In the genomic region with DNA sequence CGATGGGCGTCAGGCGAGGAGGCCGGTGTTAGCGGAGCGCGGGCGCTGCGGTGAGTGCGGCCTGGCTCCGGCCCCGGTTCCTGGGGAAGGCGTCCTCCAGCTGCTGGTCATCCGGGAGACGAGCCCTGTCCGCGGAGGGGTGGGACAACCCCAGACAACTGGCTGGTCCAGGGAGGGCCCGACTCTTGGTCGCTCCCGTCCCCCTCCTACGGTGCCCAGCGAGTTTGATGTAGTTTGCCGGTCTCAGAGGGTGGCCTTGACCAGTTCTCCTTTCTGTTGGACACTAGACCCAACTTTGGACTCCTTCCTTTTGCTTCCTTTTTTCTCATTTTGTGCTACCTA, we compare ENCODE assay signal across 8 mouse cellular contexts. TPM values are rescaled to one million over a fixed set of nuclear protein-coding genes. Genes with fewer than 3 reads are reported as not detected.
DNase-seq lines count a peak whose midpoint lies in the region; ATAC-seq and TF ChIP-seq lines count a peak whose summit lies in the region.

No protein-coding gene starts in this region.

- WGBS in heart, embryonic 11.5 days (ENCODE audit: insufficient replicate concordance): 0% methylated on average over 23 of the region's 23 CpGs
- WGBS in hindbrain, embryonic 11.5 days: 0% methylated on average over 11 of the region's 23 CpGs

- no peak for DNase-seq in heart, postnatal 10 days
- no peak for DNase-seq in ES-E14 (ENCODE audit: low read depth, low spot score)
- no peak for DNase-seq in hindbrain, embryonic 11.5 days (ENCODE audit: low spot score)
- DNase-seq in gastrocnemius, postnatal 4 days (ENCODE audit: low spot score in 2 of 2): no peak
- DNase-seq in left cerebral cortex, adult 9 months (ENCODE audit: low spot score in 2 of 2): no peak
- DNase-seq in gastrocnemius, postnatal 10 days: no peak

- H3K36me3 ChIP-seq in heart, embryonic 11.5 days (ENCODE audit: control insufficient read depth, insufficient read depth, low read length): no peaks in the 10 kb centered on the region
- H3K36me3 ChIP-seq in ES-E14 (ENCODE audit: control insufficient read depth, insufficient read depth, low read length, poor library complexity, severe bottlenecking): no peaks in the 10 kb centered on the region
- H3K36me3 ChIP-seq in hindbrain, embryonic 11.5 days (ENCODE audit: control insufficient read depth, insufficient read depth, low read length): no peaks in the 10 kb centered on the region
- peaks cover 14% of the 10 kb centered on the region for H3K36me3 ChIP-seq in megakaryocyte, embryonic 14.5 days (replicated peaks; ENCODE audit: low read length)

- no peaks in the 10 kb centered on the region for H3K4me1 ChIP-seq in heart, embryonic 11.5 days (ENCODE audit: control insufficient read depth, insufficient read depth, low read length)
- H3K4me1 ChIP-seq in ES-E14 (ENCODE audit: control insufficient read depth in 2 of 2, insufficient read depth in 2 of 2, low read length in 2 of 2, poor library complexity in 1 of 2): peaks cover 2% of the 10 kb centered on the region in 2 experiments; a peak in 2 of 4 replicates
- no peaks in the 10 kb centered on the region for H3K4me1 ChIP-seq in hindbrain, embryonic 11.5 days (replicated peaks; ENCODE audit: control insufficient read depth, insufficient read depth, low read length)
- peaks cover 31% of the 10 kb centered on the region for H3K4me1 ChIP-seq in megakaryocyte, embryonic 14.5 days

- peak overlapping the region; percentile 89 for H3K9ac ChIP-seq in heart, embryonic 11.5 days (ENCODE audit: low read depth, low read length)
- peak overlapping the region; percentile 90 for H3K9ac ChIP-seq in ES-E14 (ENCODE audit: insufficient read depth, low read depth, low read length, poor library complexity, severe bottlenecking)
- peak overlapping the region; percentile 72 for H3K9ac ChIP-seq in hindbrain, embryonic 11.5 days (ENCODE audit: low read depth, low read length)

- peak overlapping the region; percentile 79 for H3K27ac ChIP-seq in heart, embryonic 11.5 days (ENCODE audit: low read depth, low read length)
- no peak overlapping the region for H3K27ac ChIP-seq in ES-E14 (ENCODE audit: insufficient read depth, low read depth, low read length, poor library complexity, severe bottlenecking)
- H3K27ac ChIP-seq in hindbrain, embryonic 11.5 days (ENCODE audit: low read depth, low read length): peak overlapping the region; percentile 32; the same call in 1 of the 2 replicates

- intact Hi-C loops in heart, postnatal 10 days (cut with DNase I): loop anchor here (2.0 kb wide), 1 partner anchor 33 kb away; no protein-coding TSS in a partner anchor

- peak; percentile 82 for ATAC-seq in heart, embryonic 11.5 days (replicated peaks; ENCODE audit: insufficient number of reproducible peaks, low FRiP score, low TSS enrichment)
- ATAC-seq in hindbrain, embryonic 11.5 days (ENCODE audit: low FRiP score): peak; percentile 90; the same call in 1 of the 2 replicates

- peaks cover 5% of the 10 kb centered on the region; the same call in 1 of the 2 replicates for H3K27me3 ChIP-seq in heart, embryonic 11.5 days (ENCODE audit: control insufficient read depth, insufficient read depth, low read length)
- 0 out of 2 replicates have a peak, but pooled peaks cover 3% of the 10 kb centered on the region for H3K27me3 ChIP-seq in hindbrain, embryonic 11.5 days (ENCODE audit: control insufficient read depth, insufficient read depth, low read length)
- no peaks in the 10 kb centered on the region for H3K27me3 ChIP-seq in megakaryocyte, embryonic 14.5 days (replicated peaks)

- in situ Hi-C loops in ES-E14 (cut with MboI; ENCODE audit: low sequenced_read_pairs in 2 of 2, unreplicated experiment in 2 of 2): no loop called here

- no peaks in the 10 kb centered on the region for H3K9me3 ChIP-seq in heart, embryonic 11.5 days (replicated peaks; ENCODE audit: control insufficient read depth, low read length)
- H3K9me3 ChIP-seq in ES-E14 (ENCODE audit: control insufficient read depth, insufficient read depth, low read depth, low read length): no peaks in the 10 kb centered on the region
- H3K9me3 ChIP-seq in hindbrain, embryonic 11.5 days (ENCODE audit: control insufficient read depth, low read length): no peaks in the 10 kb centered on the region
- peaks cover 11% of the 10 kb centered on the region for H3K9me3 ChIP-seq in megakaryocyte, embryonic 14.5 days

- H3K4me2 ChIP-seq in heart, embryonic 11.5 days: peak overlapping the region; percentile 60
- H3K4me2 ChIP-seq in hindbrain, embryonic 11.5 days (replicated peaks; ENCODE audit: low read depth, low read length): peak overlapping the region; percentile 44

- peak overlapping the region; percentile 96 for H3K4me3 ChIP-seq in heart, embryonic 11.5 days (ENCODE audit: low read depth, low read length)
- peak overlapping the region; percentile 87 to 92 for H3K4me3 ChIP-seq in ES-E14 (ENCODE audit: insufficient read depth in 1 of 2, low read depth in 1 of 2, low read length in 2 of 2, poor library complexity in 1 of 2, severe bottlenecking in 1 of 2)
- peak overlapping the region; percentile 61 for H3K4me3 ChIP-seq in hindbrain, embryonic 11.5 days (ENCODE audit: low read depth, low read length)
- peak overlapping the region; percentile 99 for H3K4me3 ChIP-seq in megakaryocyte, embryonic 14.5 days (replicated peaks)

TF ChIP-seq in ES-E14, 5 proteins besides CTCF, POLR2A, EP300 and RAD21:
- TF ChIP-seq CHD2 (IDR thresholded peaks at IDR 0.05; ENCODE audit: low read depth, low read length): no peak
- no peak for TF ChIP-seq HCFC1 (IDR thresholded peaks at IDR 0.05; ENCODE audit: borderline replicate concordance, insufficient read depth, low read length)
- no peak for TF ChIP-seq ZC3H11A (IDR thresholded peaks at IDR 0.05; ENCODE audit: borderline replicate concordance, low read depth, low read length)
- TF ChIP-seq ZNF384 (IDR thresholded peaks at IDR 0.05; ENCODE audit: low read depth, low read length): no peak
- TF ChIP-seq MAFK (IDR thresholded peaks at IDR 0.05; ENCODE audit: insufficient read depth, low read depth, low read length): no peak

RNA-seq across cellular contexts. Expression of a gene that starts 0.3 kb away (rescaled TPM):
- 34.3 and 43.6 TPM in 2 replicates for polyA plus RNA-seq in heart, embryonic 11.5 days (2014; fragmentation: Nextera tagmentation; extraction: Ambion mirVana)
- total RNA-seq in heart, postnatal 10 days (2021): 10 to 100 TPM; 32.1 to 36.2 TPM
- total RNA-seq in ES-E14 (2012; rRNA removed): 30.5 and 34.6 TPM in 2 replicates
- 37.8 and 47.8 TPM in 2 replicates for polyA plus RNA-seq in hindbrain, embryonic 11.5 days (2014; fragmentation: Nextera tagmentation; extraction: Ambion mirVana)
- 1.3 and 9.7 TPM in 2 replicates for polyA plus RNA-seq in megakaryocyte, embryonic 14.5 days (2012; ENCODE audit: insufficient read depth, low replicate concordance)
- total RNA-seq in gastrocnemius, postnatal 4 days (2021): 10 to 100 TPM; 27.6 to 30.6 TPM
- 10 to 100 TPM; 19.8 to 24.8 TPM for total RNA-seq in gastrocnemius, postnatal 10 days (2021)

RNA-seq across cellular contexts. Expression of a gene that starts 31.3 kb away (rescaled TPM):
- polyA plus RNA-seq in heart, embryonic 11.5 days (2014; fragmentation: Nextera tagmentation; extraction: Ambion mirVana): 40.4 and 41.9 TPM in 2 replicates
- total RNA-seq in heart, postnatal 10 days (2021): 10 to 100 TPM; 20.9 to 24.3 TPM
- total RNA-seq in ES-E14 (2012; rRNA removed): 19.0 and 21.8 TPM in 2 replicates
- 79.4 and 84.5 TPM in 2 replicates for polyA plus RNA-seq in hindbrain, embryonic 11.5 days (2014; fragmentation: Nextera tagmentation; extraction: Ambion mirVana)
- polyA plus RNA-seq in megakaryocyte, embryonic 14.5 days (2012; ENCODE audit: insufficient read depth, low replicate concordance): 1.8 and 6.0 TPM in 2 replicates
- 10 to 100 TPM; 19.3 to 19.8 TPM for total RNA-seq in gastrocnemius, postnatal 4 days (2021)
- 10 to 100 TPM; 12.7 to 16.6 TPM for total RNA-seq in gastrocnemius, postnatal 10 days (2021)
